Mouse (Mus musculus) heart, postnatal 0 days (tissue): ENCODE data around the gene Slfn9. TPM values are rescaled to one million over a fixed set of nuclear protein-coding genes. Genes with fewer than 3 reads are reported as not detected.
A peak's percentile ranks its signal among the peaks of the same experiment; 100 is the strongest.
"Not testable (repeated sequence)": the region's sequence is repeated elsewhere in the genome, so short reads cannot be mapped to it uniquely, and the experiment has no call there.

Experiments used
- ATAC-seq: fragments of 200-750 bp; cut with Nextera tagmentation; 2 replicates; pipeline ENCODE4 v1.8.0; 2017; ENCODE audit warnings: low read depth, moderate number of reproducible peaks, moderate library complexity; ENCODE audit not compliant: insufficient read depth
- DNase-seq: peaks from one replicate; pipeline ENCODE4 v3.0.0-alpha.2; 2016; ENCODE audit warnings: low spot score
- H3K27ac ChIP-seq: fragments of 300-500 bp; sonication (generic); 2 replicates; pipeline ENCODE4 v1.5.1; 2014; ENCODE audit warnings: low read depth, mild to moderate bottlenecking
- H3K27me3 ChIP-seq: fragments of 300-500 bp; sonication (generic); 2 replicates; pipeline ENCODE4 v1.6.1; 2014; ENCODE audit warnings: low read length, mixed read lengths; ENCODE audit not compliant: control insufficient read depth, insufficient read depth
- H3K36me3 ChIP-seq: fragments of 300-500 bp; sonication (generic); replicated peaks from 2 replicates; pipeline ENCODE4 v1.6.1; 2014; ENCODE audit warnings: low read length, mixed read lengths; ENCODE audit not compliant: control insufficient read depth, insufficient read depth
- H3K4me1 ChIP-seq: fragments of 300-500 bp; sonication (generic); 2 replicates; pipeline ENCODE4 v1.6.1; 2014; ENCODE audit warnings: antibody characterized with exemption; ENCODE audit not compliant: control insufficient read depth, insufficient read depth
- H3K4me2 ChIP-seq: fragments of 300-500 bp; sonication (generic); 2 replicates; pipeline ENCODE4 v1.6.1; 2014; ENCODE audit warnings: low read depth, mild to moderate bottlenecking, low read length, moderate library complexity
- H3K4me3 ChIP-seq: fragments of 300-500 bp; sonication (generic); 2 replicates; pipeline ENCODE4 v1.5.1; 2014; ENCODE audit warnings: low read depth, low read length
- H3K9ac ChIP-seq: fragments of 300-500 bp; sonication (generic); replicated peaks from 2 replicates; pipeline ENCODE4 v1.6.1; 2014; ENCODE audit warnings: low read depth, low read length, mixed read lengths
- H3K9me3 ChIP-seq: fragments of 300-500 bp; sonication (generic); replicated peaks from 2 replicates; pipeline ENCODE4 v1.6.1; 2016; ENCODE audit warnings: low read length; ENCODE audit not compliant: control insufficient read depth
- CTCF ChIP-seq: IDR thresholded peaks from 2 replicates; pipeline ENCODE4 v1.5.1; 2016; ENCODE audit warnings: antibody characterized with exemption, control low read depth, low read depth
- EP300 ChIP-seq: IDR thresholded peaks from 2 replicates; pipeline ENCODE4 v1.6.1; 2016; ENCODE audit warnings: antibody characterized with exemption, low read depth
- WGBS: fragments of 180-500 bp; shearing (Covaris S2); extraction: QIAGEN DNeasy Blood & Tissue Kit; methylation state at CpG from one replicate; pipeline ENCODE4 v1.1.7; 2014; 5-methylcytosine and 5-hydroxymethylcytosine counted together
- polyA plus RNA-seq: library from polyadenylated mRNA; unstranded; fragments of >200 nt; fragmentation: Nextera tagmentation; extraction: Ambion mirVana; gene quantifications from 2 replicates; pipeline ENCODE4 v1.2.1, GENCODE M21; 2015
- total RNA-seq: library from RNA; depleted of rRNA; stranded (reverse); fragments of >200 nt; gene quantifications from 2 replicates; pipeline ENCODE4 v1.2.3, GENCODE M21; 2014; ENCODE audit warnings: low replicate concordance; rRNA removed

Gene Slfn9
- total RNA-seq (3.1 and 7.6 TPM in 2 replicates), polyA plus RNA-seq (4.9 and 5.2 TPM in 2 replicates)

DNA sequence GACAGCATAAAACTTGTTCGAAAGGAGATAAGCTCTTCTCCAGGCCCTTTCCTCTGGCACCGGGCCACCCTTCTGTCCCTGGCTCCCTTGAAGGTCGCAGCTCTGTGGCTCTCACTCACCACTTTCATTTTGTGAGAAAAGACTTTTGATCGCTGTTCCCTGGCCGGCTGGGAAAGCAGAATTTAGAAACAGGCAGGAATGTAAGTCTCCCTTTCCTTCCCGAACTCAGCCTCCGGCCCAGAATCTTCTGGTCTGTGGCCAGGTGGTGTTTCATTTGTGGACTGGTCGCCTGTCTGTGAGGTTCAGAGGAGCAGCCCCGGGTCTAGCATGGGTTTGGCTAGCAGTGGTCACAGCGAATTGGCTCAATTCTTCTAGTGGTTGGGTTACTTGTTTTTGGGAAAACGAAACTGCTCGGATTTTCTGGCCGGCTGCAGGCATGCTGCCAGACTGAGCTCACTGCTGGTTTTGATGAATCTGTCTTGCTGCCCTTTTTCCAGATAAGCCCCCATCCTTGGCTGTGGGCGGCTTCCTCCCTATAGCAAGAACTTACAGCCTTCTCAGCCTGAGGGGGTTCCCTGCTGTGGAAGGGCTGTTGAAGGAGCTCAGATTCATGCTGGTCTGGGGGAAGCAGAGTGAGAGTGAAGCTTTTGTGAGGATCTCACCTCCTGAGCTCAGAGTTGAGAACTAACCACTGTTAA lies at the start of gene Slfn9:
Gene Slfn9, minus strand, starts transcription at position 362 of the 698 bp plus-strand sequence.
- H3K9ac ChIP-seq, result peak within 1 kb of the TSS; percentile 62
- peak within 1 kb of the TSS; percentile 87 for H3K4me2 ChIP-seq
- no peaks in the 10 kb centered on the region for H3K27me3 ChIP-seq
- peak within 1 kb of the TSS; percentile 69 for H3K4me3 ChIP-seq
- TF ChIP-seq EP300 (no peak), CTCF (no peak)
- no peaks in the 10 kb centered on the region for H3K9me3 ChIP-seq
- ATAC-seq, result peak; percentile 68
- WGBS, result under 1% methylated on average over 14 of the region's 14 CpGs
- peak; percentile 46 for DNase-seq
- peaks cover 6% of the 10 kb centered on the region; the same call in 1 of the 2 replicates for H3K4me1 ChIP-seq
- peak within 1 kb of the TSS; percentile 87 for H3K27ac ChIP-seq
- H3K36me3 ChIP-seq, result no peaks in the 10 kb centered on the region

DNA sequence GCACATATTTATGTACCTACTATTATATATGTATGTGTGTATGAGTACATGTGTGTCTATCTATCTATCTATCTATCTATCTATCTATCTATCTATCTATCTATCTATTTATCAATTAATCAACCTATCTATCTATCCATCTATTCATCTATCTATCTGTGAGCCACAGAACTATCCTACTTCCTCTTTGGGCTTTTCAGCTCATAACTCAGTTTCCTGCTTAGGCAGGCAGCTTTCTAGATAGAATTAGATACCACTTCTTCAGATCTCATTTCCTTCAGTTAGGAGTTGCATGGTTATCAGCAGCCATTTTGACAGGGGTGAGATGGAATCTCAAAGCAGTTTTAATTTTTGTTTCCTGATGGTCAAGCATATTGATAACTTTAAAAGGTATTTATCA lies 49.4 kb upstream of the Slfn9 start:
- H3K9ac ChIP-seq, result no peak overlapping the region

DNA sequence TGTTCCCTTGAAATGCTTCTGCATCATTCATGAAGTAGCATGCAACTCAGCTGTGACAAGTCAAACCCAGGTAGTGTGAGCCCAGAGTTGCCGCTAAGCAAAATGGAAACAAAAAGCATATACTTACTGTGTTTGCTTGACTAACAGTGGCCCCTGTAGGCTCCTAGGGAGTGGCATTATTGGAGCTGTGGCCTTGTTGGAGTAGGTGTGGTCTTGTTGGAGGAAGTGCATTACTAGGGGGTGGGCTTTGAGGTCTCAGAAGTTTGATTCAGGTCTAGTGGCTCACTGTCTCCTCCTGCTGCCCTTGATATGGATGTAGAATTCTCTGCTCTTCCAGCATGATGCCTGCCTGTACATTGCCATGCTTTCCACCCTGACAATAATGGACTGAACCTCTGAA lies 48.7 kb upstream of the Slfn9 start:
- ATAC-seq (no peak), DNase-seq (no peak)
- no peak overlapping the region for H3K27ac ChIP-seq
- no peaks in the 10 kb centered on the region for H3K27me3 ChIP-seq
- H3K4me2 ChIP-seq, result peak overlapping the region; percentile 57
- no peak overlapping the region for H3K9ac ChIP-seq
- H3K36me3 ChIP-seq, result no peaks in the 10 kb centered on the region
- WGBS, result 20% methylated on average over 1 of the region's 1 CpGs
- H3K4me1 ChIP-seq, result no peaks in the 10 kb centered on the region
- no peaks in the 10 kb centered on the region for H3K9me3 ChIP-seq
- TF ChIP-seq CTCF (0 out of 2 replicates have a peak, but pooled peaks have one; percentile 15), EP300 (no peak)
- peak overlapping the region; percentile 41 for H3K4me3 ChIP-seq

More for the DNA sequence above, 49.4 kb upstream of the Slfn9 start:
- Histone ChIP-seq H3K4me2 (no peak overlapping the region), H3K36me3 (no peaks in the 10 kb centered on the region), H3K9me3 (no peaks in the 10 kb centered on the region), H3K4me3 (no peak overlapping the region), H3K27me3 (no peaks in the 10 kb centered on the region), H3K27ac (no peak overlapping the region), H3K4me1 (no peaks in the 10 kb centered on the region)
- DNase-seq, result no peak
- no peak for ATAC-seq
- TF ChIP-seq CTCF, result no peak
- no peak for TF ChIP-seq EP300

DNA sequence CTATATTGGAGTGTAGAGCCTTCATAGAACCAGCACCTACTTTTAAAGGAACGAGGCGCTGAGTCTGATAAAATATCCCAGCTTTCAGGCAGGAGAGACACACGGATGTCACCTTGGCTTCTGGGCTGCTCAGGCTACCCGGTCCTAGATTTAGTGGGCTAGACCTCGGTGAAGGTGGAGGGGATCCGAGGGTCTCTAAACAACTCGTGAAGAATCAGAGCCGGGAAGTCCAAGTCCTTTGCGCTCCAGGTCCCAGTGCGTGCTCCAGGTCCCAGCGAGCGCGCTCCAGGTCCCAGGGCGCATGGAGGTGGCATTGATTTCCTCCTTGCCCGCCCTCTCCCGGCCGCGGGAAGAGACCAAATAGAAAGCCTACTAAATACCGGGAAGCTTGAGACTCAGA lies 48.2 kb upstream of the Slfn9 start:
- TF ChIP-seq CTCF (no peak), EP300 (no peak)
- H3K4me2 ChIP-seq, result peak overlapping the region; percentile 57
- H3K9me3 ChIP-seq, result no peaks in the 10 kb centered on the region
- no peaks in the 10 kb centered on the region for H3K27me3 ChIP-seq
- no peaks in the 10 kb centered on the region for H3K4me1 ChIP-seq
- DNase-seq (no peak), ATAC-seq (no peak)
- H3K27ac ChIP-seq, result no peak overlapping the region
- 10% methylated on average over 19 of the region's 19 CpGs for WGBS
- peak overlapping the region; percentile 41 for H3K4me3 ChIP-seq
- no peaks in the 10 kb centered on the region for H3K36me3 ChIP-seq
- no peak overlapping the region for H3K9ac ChIP-seq

DNA sequence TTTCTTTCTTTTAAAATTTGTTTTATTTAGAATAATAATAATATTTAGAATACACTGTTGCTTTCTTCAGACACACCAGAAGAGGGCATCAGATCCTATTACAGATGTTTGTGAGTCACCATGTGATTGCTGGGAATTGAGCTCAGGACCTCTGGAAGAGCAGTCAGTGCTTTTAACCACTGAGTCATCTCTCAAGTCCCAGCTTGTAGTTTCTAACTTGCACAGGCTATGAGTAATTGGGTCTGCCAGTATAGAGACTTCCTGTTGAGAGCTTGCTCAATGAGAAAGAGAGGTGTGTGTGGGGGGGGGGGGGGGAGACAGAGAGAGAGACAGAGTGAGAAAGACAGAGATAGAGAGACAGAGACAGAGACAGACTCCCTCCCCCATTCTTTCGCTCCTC lies 47.5 kb upstream of the Slfn9 start:
- WGBS, result 50% methylated on average over 1 of the region's 1 CpGs
- Histone ChIP-seq H3K36me3 (no peaks in the 10 kb centered on the region), H3K4me2 (peak overlapping the region; percentile 57; the same call in 1 of the 2 replicates), H3K27me3 (no peaks in the 10 kb centered on the region), H3K9me3 (no peaks in the 10 kb centered on the region), H3K4me1 (no peaks in the 10 kb centered on the region), H3K9ac (no peak overlapping the region), H3K4me3 (no peak overlapping the region), H3K27ac (no peak overlapping the region)
- TF ChIP-seq CTCF (no peak), EP300 (no peak)
- ATAC-seq, result 0 out of 2 replicates have a peak, but pooled peaks have one; percentile 27
- no peak for DNase-seq

DNA sequence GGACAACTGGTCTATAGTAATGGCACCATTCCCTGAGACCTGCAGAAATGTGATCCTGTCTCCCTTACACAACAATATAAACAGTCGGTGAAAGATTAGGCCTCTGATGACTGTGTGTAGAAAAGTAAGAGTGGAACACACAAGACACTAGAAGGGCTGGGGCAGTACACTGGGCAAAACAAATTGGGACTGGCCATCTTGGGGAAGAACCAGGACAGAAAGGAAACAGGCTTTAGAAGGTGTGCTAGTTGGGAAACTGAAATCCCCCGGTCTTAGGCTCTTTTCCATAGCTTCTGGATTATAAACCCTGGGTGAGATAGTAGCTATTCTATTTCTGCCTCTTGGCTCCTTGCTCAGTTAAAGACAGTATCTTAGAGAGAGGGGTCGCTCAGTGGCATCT lies 47.1 kb upstream of the Slfn9 start:
- not testable (repeated sequence) for H3K4me2 ChIP-seq, H3K27me3 ChIP-seq, H3K9me3 ChIP-seq, H3K4me1 ChIP-seq, H3K36me3 ChIP-seq, H3K4me3 ChIP-seq, DNase-seq, H3K9ac ChIP-seq, ATAC-seq, H3K27ac ChIP-seq
- 78% methylated on average over 3 of the region's 3 CpGs for WGBS
